Mouse (Mus musculus) lung, postnatal 0 days (tissue): ENCODE measurements around the gene Pnpla2.

Experiments
- CTCF ChIP-seq: IDR thresholded peaks from 2 replicates; pipeline ENCODE4 v1.5.1; 2016; ENCODE audit warnings: antibody characterized with exemption, mild to moderate bottlenecking
- EP300 ChIP-seq: IDR thresholded peaks from 2 replicates; pipeline ENCODE4 v1.6.1; 2016; ENCODE audit warnings: antibody characterized with exemption, mild to moderate bottlenecking, control low read depth

- TF ChIP-seq CTCF (no peak), EP300 (no peak)
Observed at GRCm38 (mm10) chr7:141472763-141473162, 17.8 kb downstream of the Pnpla2 start.
